Mouse (Mus musculus) heart, postnatal 25 days (tissue): Measurements from ENCODE around the gene Sun2. TPM values are rescaled to one million over a fixed set of nuclear protein-coding genes. Genes with fewer than 3 reads are reported as not detected.

ENCODE experiments used
- DNase-seq: peaks from one replicate; pipeline ENCODE4 v3.0.0; 2022; ENCODE audit warnings: low spot score
- intact Hi-C: fragments of 180-260 bp; cut with DNase I; formaldehyde crosslinking; loops from one replicate; pipeline ENCODE4 v1.15.1; 2025
- total RNA-seq, 2 experiments: library from RNA; stranded (reverse); gene quantifications; 2 replicates each; pipeline ENCODE4 v1.2.3; 2021

Sun2 gene
- 10 to 100 TPM; 79.3 to 80.7 TPM for total RNA-seq

- intact Hi-C loops: loop anchor here (5.0 kb wide), 1 partner anchor 50 kb away; the partner anchor contains the start of gene Gtpbp1
- peak; percentile 85 for DNase-seq
Measured at GRCm38 (mm10) chr15:79741921-79742705, at the start of gene Sun2. Gene Sun2, minus strand, starts transcription at chr15:79742536.

DNA sequence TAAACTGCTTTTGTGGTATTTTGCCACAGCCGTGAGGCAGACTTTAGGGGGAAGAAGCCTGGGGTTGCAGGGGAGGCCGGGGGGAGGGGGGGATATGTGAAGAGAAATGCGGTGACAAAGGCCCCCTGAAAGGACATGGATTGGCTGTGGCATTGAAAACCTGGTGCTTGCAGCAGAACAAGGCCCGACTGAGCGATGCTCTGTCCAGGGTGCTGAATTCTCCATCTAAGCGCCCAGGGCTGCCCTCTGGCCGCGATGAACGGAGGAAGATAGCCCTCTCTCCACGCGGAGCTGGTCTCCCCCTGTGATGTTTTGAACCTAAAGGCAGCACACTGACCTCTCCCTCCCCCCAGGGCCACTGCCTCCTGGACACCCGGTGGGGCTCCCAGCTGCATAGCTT, 49.2 kb upstream of the Sun2 start:
- intact Hi-C loops: no loop called here
- no peak for DNase-seq

- intact Hi-C loops: no loop called here
- no peak for DNase-seq
Measured at GRCm38 (mm10) chr15:79790905-79791304, 48.6 kb upstream of the Sun2 start.

- DNase-seq: no peak
- intact Hi-C loops: no loop called here
Measured at GRCm38 (mm10) chr15:79790111-79790510, 47.8 kb upstream of the Sun2 start.

- intact Hi-C loops: no loop called here
- no peak for DNase-seq
Measured at GRCm38 (mm10) chr15:79787815-79788214, 45.5 kb upstream of the Sun2 start.

GRCm38 (mm10) chr15:79785056-79785455, 42.7 kb upstream of the Sun2 start:
- intact Hi-C loops: no loop called here
- no peak for DNase-seq

GRCm38 (mm10) chr15:79777749-79778148, 35.4 kb upstream of the Sun2 start, which contains the start of gene Dnal4:
Gene Dnal4, minus strand, starts transcription at chr15:79777849.
- no peak for DNase-seq
- intact Hi-C loops: no loop called here

- intact Hi-C loops: no loop called here
- no peak for DNase-seq
Measured at GRCm38 (mm10) chr15:79775662-79776061, 33.3 kb upstream of the Sun2 start.

GRCm38 (mm10) chr15:79774117-79775027, 32.0 kb upstream of the Sun2 start:
- intact Hi-C loops: no loop called here
- DNase-seq: peak; percentile 95

DNA sequence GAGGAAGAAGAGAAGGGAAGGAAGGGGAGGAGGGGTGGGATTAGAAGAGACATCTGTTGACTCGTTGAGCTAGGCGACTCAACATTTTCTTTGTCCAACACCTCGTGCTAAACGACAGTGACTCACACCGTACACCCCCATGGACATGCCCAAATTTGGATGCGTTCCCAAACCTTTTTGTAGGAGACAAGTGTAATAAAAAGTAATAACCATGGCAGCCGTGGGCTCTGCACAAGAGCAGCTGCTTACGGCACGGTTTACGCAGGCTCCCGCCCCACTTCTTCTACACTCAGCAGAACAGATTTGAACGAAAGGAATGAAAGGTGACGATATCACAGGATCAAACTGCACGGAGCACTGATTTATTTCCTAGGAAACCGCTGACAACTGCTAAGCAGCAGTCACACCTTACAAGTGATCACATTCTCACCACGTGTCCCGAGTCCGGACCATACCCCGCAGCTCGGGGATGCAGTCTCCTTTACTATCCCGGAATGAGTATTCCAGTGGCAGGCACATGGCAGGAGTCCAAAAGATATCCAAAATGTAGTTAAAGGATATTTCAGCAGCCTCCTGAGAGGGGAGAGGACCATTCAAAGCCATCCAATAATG, 28.4 kb upstream of the Sun2 start:
- intact Hi-C loops: no loop called here
- no peak for DNase-seq

DNA sequence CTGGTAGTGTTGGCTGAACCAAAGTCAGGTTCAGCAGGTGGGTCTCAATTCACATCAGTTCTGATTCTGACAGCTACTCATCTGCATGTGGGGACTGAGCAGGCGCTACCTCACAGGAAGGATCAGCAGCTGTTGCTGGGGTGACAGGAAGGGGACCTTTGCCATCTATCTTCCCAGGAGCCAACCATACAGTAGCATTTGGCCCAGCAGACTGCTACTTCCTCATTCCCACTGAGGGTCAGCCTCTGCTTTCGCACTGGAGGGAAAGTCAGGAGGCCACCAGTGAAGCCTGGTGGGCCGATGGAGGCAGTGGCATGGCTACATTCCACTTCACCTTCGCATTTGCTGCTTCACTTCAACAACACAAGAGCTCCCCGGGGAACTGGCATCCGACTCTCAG, 26.0 kb upstream of the Sun2 start:
- intact Hi-C loops: loop anchor here (10.0 kb wide), 1 partner anchor 316 kb away; no protein-coding TSS in a partner anchor
- DNase-seq: no peak

GRCm38 (mm10) chr15:79767327-79767961, 25.1 kb upstream of the Sun2 start:
- intact Hi-C loops: loop anchor here (10.0 kb wide), 1 partner anchor 317 kb away; no protein-coding TSS in a partner anchor
- DNase-seq: no peak

DNA sequence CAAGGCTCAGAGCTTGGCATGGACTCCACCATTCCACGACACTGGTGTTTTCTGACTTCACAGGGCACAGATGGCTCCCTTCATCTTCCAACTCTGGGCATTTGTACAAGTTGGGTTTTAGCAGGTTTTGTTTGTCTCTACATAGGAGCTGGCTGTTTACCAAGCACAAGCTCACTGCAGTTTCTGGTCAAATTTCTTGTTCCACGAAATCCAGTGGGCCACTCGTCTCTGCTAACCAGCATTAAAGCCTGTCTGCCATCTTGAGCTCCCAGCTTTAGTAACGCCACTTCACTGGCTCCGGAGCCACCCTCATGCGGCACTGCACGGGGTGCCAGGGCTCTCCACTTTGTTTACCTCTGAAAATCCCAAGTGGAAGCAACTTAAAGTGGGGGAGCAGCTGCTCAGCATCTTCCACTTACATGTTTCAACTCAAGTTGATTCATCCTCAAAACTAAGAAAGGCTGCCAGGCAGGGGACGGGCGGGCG, 24.3 kb upstream of the Sun2 start:
- intact Hi-C loops: loop anchor here (10.0 kb wide), 1 partner anchor 318 kb away; no protein-coding TSS in a partner anchor
- no peak for DNase-seq

DNA sequence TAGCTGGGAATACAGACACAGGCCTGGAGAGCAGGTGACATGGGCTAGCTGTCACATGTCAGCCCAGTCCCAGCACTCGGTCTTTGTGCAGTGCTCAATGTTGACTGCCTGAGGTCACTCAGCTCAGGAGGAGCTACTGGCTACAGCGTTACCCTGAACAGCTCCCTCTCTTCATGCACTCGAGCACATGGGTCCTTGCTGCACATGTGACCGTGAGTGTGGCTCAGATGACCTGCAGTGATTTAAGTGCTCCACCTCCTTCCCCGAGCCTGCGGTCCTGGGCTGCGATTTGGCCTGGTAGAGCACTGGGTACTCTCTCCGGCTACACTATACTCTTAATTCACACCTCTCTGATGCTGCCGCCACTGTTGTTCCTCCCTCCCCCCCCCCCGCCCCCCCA, 23.8 kb upstream of the Sun2 start:
- DNase-seq: no peak
- intact Hi-C loops: loop anchor here (10.0 kb wide), 1 partner anchor 319 kb away; no protein-coding TSS in a partner anchor

DNA sequence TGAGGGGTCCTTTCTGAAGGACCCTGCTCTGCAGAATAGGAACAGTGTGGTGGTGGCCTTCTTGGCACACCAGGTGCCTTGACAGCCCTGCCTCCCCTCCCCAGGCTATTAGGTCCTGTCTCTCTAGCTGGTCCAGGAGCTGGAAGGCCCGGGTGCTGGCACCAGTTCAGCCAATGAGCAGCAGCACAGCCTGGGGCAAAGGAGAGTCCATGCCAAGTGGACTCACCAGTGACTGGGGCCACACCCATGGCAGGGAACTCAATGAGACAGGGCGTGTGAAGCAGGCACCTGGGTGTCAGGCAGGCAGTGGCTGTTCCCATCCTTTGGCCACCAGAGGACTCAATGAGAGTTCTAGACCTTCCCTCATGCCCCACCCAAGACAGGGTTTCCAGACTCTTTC, 23.0 kb upstream of the Sun2 start:
- intact Hi-C loops: loop anchor here (10.0 kb wide), 1 partner anchor 319 kb away; no protein-coding TSS in a partner anchor
- no peak for DNase-seq

GRCm38 (mm10) chr15:79764539-79765267, 22.4 kb upstream of the Sun2 start:
- DNase-seq: no peak
- intact Hi-C loops: loop anchor here (10.0 kb wide), 1 partner anchor 320 kb away; no protein-coding TSS in a partner anchor

DNA sequence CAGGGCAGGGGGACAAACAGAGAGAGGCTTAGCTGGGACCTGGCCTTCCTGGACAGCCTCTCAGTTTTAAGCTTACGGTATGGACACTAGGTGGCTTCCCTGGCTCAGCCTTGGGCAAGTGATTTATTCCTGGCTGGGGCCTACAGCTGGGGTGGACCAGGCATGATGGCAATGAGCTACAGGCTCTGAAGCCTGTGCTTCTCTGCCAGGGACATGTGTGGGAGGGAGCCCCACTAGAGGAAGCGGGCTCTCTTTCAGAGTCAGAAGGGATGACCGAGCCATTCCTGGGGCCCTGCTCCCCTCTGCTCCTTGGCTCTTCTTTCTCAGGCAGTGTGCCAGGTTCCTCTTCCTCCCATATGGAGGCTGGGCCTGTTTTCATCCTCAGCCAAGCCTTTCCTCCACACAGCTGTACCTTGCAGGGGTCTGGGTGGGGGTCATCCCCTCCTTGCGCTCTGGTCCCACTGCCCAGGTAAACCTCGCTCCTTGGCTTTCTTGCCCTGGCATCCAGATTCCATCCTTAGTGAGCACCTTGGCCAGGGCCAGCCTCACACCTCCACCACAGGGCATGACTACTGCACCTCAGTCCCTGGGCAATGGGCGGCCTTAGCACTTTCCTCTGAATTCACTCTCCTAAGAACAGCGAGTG, 21.4 kb upstream of the Sun2 start:
- no peak for DNase-seq
- intact Hi-C loops: loop anchor here (10.0 kb wide), 1 partner anchor 321 kb away; no protein-coding TSS in a partner anchor

GRCm38 (mm10) chr15:79763001-79763400, 20.7 kb upstream of the Sun2 start:
- intact Hi-C loops: loop anchor here (10.0 kb wide), 1 partner anchor 322 kb away; no protein-coding TSS in a partner anchor
- no peak for DNase-seq
